In genomic region chr2:44559242-44559944, GRCm38 (mm10) we compare ENCODE assay signal across 12 mouse cellular contexts.
A peak's percentile ranks its signal among the peaks of the same experiment; 100 is the strongest.
DNase-seq lines count a peak whose midpoint lies in the region; ATAC-seq and TF ChIP-seq lines count a peak whose summit lies in the region.
"Had no signal": no experiment of that assay in that cellular context is flagged by ENCODE, and none has a peak within 500 bp of the region (broad histone marks: within the 10 kb centered on the region; RNA-seq: fewer than 3 reads in every experiment).

No protein-coding gene starts in this region.

- no peaks in the 10 kb centered on the region for H3K36me3 ChIP-seq in embryonic facial prominence, embryonic 15.5 days
- H3K36me3 ChIP-seq in kidney, postnatal 0 days (ENCODE audit: insufficient read depth, low read length) = no peaks in the 10 kb centered on the region
- no peaks in the 10 kb centered on the region for H3K36me3 ChIP-seq in stomach, embryonic 14.5 days (ENCODE audit: control insufficient read depth, insufficient read depth, low read length)
- no peaks in the 10 kb centered on the region for H3K36me3 ChIP-seq in midbrain, embryonic 10.5 days

- no peak overlapping the region for H3K4me3 ChIP-seq in layer of hippocampus, adult 2 months
- no peak overlapping the region for H3K4me3 ChIP-seq in embryonic facial prominence, embryonic 15.5 days (replicated peaks)
- no peak overlapping the region for H3K4me3 ChIP-seq in kidney, postnatal 0 days (replicated peaks; ENCODE audit: low read depth, low read length)
- H3K4me3 ChIP-seq in stomach, embryonic 14.5 days (ENCODE audit: low read depth, low read length) = no peak overlapping the region
- no peak overlapping the region for H3K4me3 ChIP-seq in midbrain, embryonic 10.5 days

- no peak overlapping the region for H3K9ac ChIP-seq in embryonic facial prominence, embryonic 15.5 days
- H3K9ac ChIP-seq in kidney, postnatal 0 days (ENCODE audit: low read depth, low read length) = no peak overlapping the region
- H3K9ac ChIP-seq in stomach, embryonic 14.5 days (replicated peaks; ENCODE audit: low read depth, low read length) = no peak overlapping the region

- no peaks in the 10 kb centered on the region for H3K9me3 ChIP-seq in embryonic facial prominence, embryonic 15.5 days (replicated peaks)
- H3K9me3 ChIP-seq in kidney, postnatal 0 days (replicated peaks; ENCODE audit: low read length) = no peaks in the 10 kb centered on the region
- no peaks in the 10 kb centered on the region for H3K9me3 ChIP-seq in stomach, embryonic 14.5 days (ENCODE audit: control insufficient read depth, low read depth, low read length)
- no peaks in the 10 kb centered on the region for H3K9me3 ChIP-seq in midbrain, embryonic 10.5 days (replicated peaks)

- DNase-seq in layer of hippocampus, adult 2 months (ENCODE audit: low spot score in 2 of 2) = no peak
- no peak for DNase-seq in layer of hippocampus, adult 9-11 months
- peak; percentile 95 for DNase-seq in kidney, postnatal 0 days (ENCODE audit: low spot score)
- DNase-seq in spleen, adult 12 weeks (ENCODE audit: low spot score) = no peak
- no peak for DNase-seq in midbrain, embryonic 10.5 days (ENCODE audit: low spot score)
- DNase-seq: cerebellum, postnatal 10 days; heart, postnatal 4 days; left cerebral cortex, postnatal 4 days; spleen, adult 18-20 months; thymus, postnatal 25 days had no signal

- TF ChIP-seq CTCF in layer of hippocampus, adult 2 months (conservative IDR thresholded peaks at IDR 0.05) = no peak
- no peak for TF ChIP-seq CTCF in kidney, postnatal 0 days (IDR thresholded peaks at IDR 0.05; ENCODE audit: low read depth)

- peak overlapping the region; percentile 86; the same call in 1 of the 2 replicates for H3K4me2 ChIP-seq in embryonic facial prominence, embryonic 15.5 days (replicated peaks)
- H3K4me2 ChIP-seq in kidney, postnatal 0 days (ENCODE audit: low read length) = peak overlapping the region; percentile 42
- no peak overlapping the region for H3K4me2 ChIP-seq in stomach, embryonic 14.5 days (replicated peaks; ENCODE audit: low read depth, low read length)

- WGBS in embryonic facial prominence, embryonic 15.5 days = 30% methylated on average over 6 of the region's 6 CpGs
- WGBS in kidney, postnatal 0 days = 40% methylated on average over 6 of the region's 6 CpGs
- 38% methylated on average over 6 of the region's 6 CpGs for WGBS in stomach, embryonic 14.5 days
- 63% methylated on average over 6 of the region's 6 CpGs for WGBS in midbrain, embryonic 10.5 days

- H3K4me1 ChIP-seq in embryonic facial prominence, embryonic 15.5 days = peaks cover 32% of the 10 kb centered on the region
- H3K4me1 ChIP-seq in kidney, postnatal 0 days (replicated peaks; ENCODE audit: insufficient read depth, low read length) = no peaks in the 10 kb centered on the region; the same call in 1 of the 2 replicates
- 0 out of 2 replicates have a peak, but pooled peaks cover 11% of the 10 kb centered on the region for H3K4me1 ChIP-seq in stomach, embryonic 14.5 days (ENCODE audit: control insufficient read depth, insufficient read depth, low read length)
- peaks cover 35% of the 10 kb centered on the region for H3K4me1 ChIP-seq in midbrain, embryonic 10.5 days

- peak overlapping the region; percentile 88 for H3K27ac ChIP-seq in layer of hippocampus, adult 2 months
- peak overlapping the region; percentile 80; the same call in 1 of the 2 replicates for H3K27ac ChIP-seq in embryonic facial prominence, embryonic 15.5 days (replicated peaks)
- H3K27ac ChIP-seq in kidney, postnatal 0 days = peak overlapping the region; percentile 76
- H3K27ac ChIP-seq in stomach, embryonic 14.5 days (ENCODE audit: low read length) = peak overlapping the region; percentile 89
- no peak overlapping the region for H3K27ac ChIP-seq in midbrain, embryonic 10.5 days (replicated peaks)

- ATAC-seq in embryonic facial prominence, embryonic 15.5 days (ENCODE audit: insufficient number of reproducible peaks, low FRiP score, low TSS enrichment, low read depth) = no peak
- ATAC-seq in kidney, postnatal 0 days (replicated peaks; ENCODE audit: low FRiP score, low read depth) = no peak
- ATAC-seq in stomach, embryonic 14.5 days (ENCODE audit: insufficient number of reproducible peaks, insufficient read depth, low FRiP score, low read depth) = peak; percentile 46; the same call in 1 of the 2 replicates

- H3K27me3 ChIP-seq in embryonic facial prominence, embryonic 15.5 days = no peaks in the 10 kb centered on the region
- H3K27me3 ChIP-seq in kidney, postnatal 0 days (ENCODE audit: insufficient read depth, low read length) = no peaks in the 10 kb centered on the region
- H3K27me3 ChIP-seq in stomach, embryonic 14.5 days (ENCODE audit: control insufficient read depth, insufficient read depth, low read length) = no peaks in the 10 kb centered on the region
- peaks cover 38% of the 10 kb centered on the region for H3K27me3 ChIP-seq in midbrain, embryonic 10.5 days (ENCODE audit: low read depth, poor library complexity, severe bottlenecking)
